7 mouse cellular contexts compared by ENCODE assay signal in genomic region chr17:29238421-29238945, GRCm38 (mm10). TPM values are rescaled to one million over a fixed set of nuclear protein-coding genes. Genes with fewer than 3 reads are reported as not detected.
DNase-seq lines count a peak whose midpoint lies in the region; ATAC-seq lines count a peak whose summit lies in the region.

No protein-coding gene starts in this region.

- H3K4me2 ChIP-seq in embryonic facial prominence, embryonic 12.5 days (replicated peaks) = peak overlapping the region; percentile 100
- H3K4me2 ChIP-seq in midbrain, embryonic 12.5 days (replicated peaks) = peak overlapping the region; percentile 100

- intact Hi-C loops in left cerebral cortex, postnatal 36 days (cut with DNase I) = no loop called here

- peak; percentile 26 to 34 for DNase-seq in left cerebral cortex, postnatal 36 days (ENCODE audit: low spot score in 2 of 2)
- DNase-seq in left cerebral cortex, adult 9 months (ENCODE audit: low spot score in 2 of 2) = no peak
- DNase-seq in hindbrain, embryonic 10.5 days (ENCODE audit: low spot score) = peak; percentile 27
- no peak for DNase-seq in urinary bladder, postnatal 10 days (ENCODE audit: low spot score)

- WGBS in embryonic facial prominence, embryonic 12.5 days = 2% methylated on average over 23 of the region's 23 CpGs
- 4% methylated on average over 23 of the region's 23 CpGs for WGBS in hindbrain, embryonic 10.5 days
- WGBS in midbrain, embryonic 12.5 days = 4% methylated on average over 18 of the region's 23 CpGs

- peaks cover 19% of the 10 kb centered on the region for H3K4me1 ChIP-seq in embryonic facial prominence, embryonic 12.5 days
- H3K4me1 ChIP-seq in hindbrain, embryonic 10.5 days (replicated peaks) = peaks cover 47% of the 10 kb centered on the region
- H3K4me1 ChIP-seq in midbrain, embryonic 12.5 days = peaks cover 32% of the 10 kb centered on the region

- H3K36me3 ChIP-seq in embryonic facial prominence, embryonic 12.5 days = no peaks in the 10 kb centered on the region
- H3K36me3 ChIP-seq in hindbrain, embryonic 10.5 days = no peaks in the 10 kb centered on the region
- H3K36me3 ChIP-seq in midbrain, embryonic 12.5 days = no peaks in the 10 kb centered on the region

- H3K9ac ChIP-seq in embryonic facial prominence, embryonic 12.5 days = peak overlapping the region; percentile 52
- H3K9ac ChIP-seq in midbrain, embryonic 12.5 days (replicated peaks) = peak overlapping the region; percentile 55

- H3K9me3 ChIP-seq in embryonic facial prominence, embryonic 12.5 days = no peaks in the 10 kb centered on the region
- H3K9me3 ChIP-seq in hindbrain, embryonic 10.5 days = no peaks in the 10 kb centered on the region
- H3K9me3 ChIP-seq in midbrain, embryonic 12.5 days = no peaks in the 10 kb centered on the region

- no peak overlapping the region for H3K27ac ChIP-seq in embryonic facial prominence, embryonic 12.5 days
- peak overlapping the region; percentile 82 for H3K27ac ChIP-seq in hindbrain, embryonic 10.5 days
- peak overlapping the region; percentile 20; the same call in 1 of the 2 replicates for H3K27ac ChIP-seq in midbrain, embryonic 12.5 days (replicated peaks)

- no peak for ATAC-seq in embryonic facial prominence, embryonic 12.5 days (ENCODE audit: insufficient number of reproducible peaks, insufficient read depth, low FRiP score, low TSS enrichment)
- 0 out of 2 replicates have a peak, but pooled peaks have one; percentile 23 for ATAC-seq in midbrain, embryonic 12.5 days (ENCODE audit: low FRiP score, low read depth)
- no peak for ATAC-seq in erythroid progenitor cell, adult 5-6 weeks (replicated peaks; ENCODE audit: low FRiP score, poor library complexity, severe bottlenecking)

- H3K4me3 ChIP-seq in embryonic facial prominence, embryonic 12.5 days = peak overlapping the region; percentile 65
- peak overlapping the region; percentile 70 for H3K4me3 ChIP-seq in hindbrain, embryonic 10.5 days
- peak overlapping the region; percentile 62 for H3K4me3 ChIP-seq in midbrain, embryonic 12.5 days

- peaks cover 38% of the 10 kb centered on the region for H3K27me3 ChIP-seq in embryonic facial prominence, embryonic 12.5 days
- H3K27me3 ChIP-seq in hindbrain, embryonic 10.5 days (ENCODE audit: insufficient read depth, poor library complexity, severe bottlenecking) = peaks cover 77% of the 10 kb centered on the region
- H3K27me3 ChIP-seq in midbrain, embryonic 12.5 days = peaks cover 63% of the 10 kb centered on the region

RNA-seq across cellular contexts. Expression of gene Cpne5, which starts 0.5 kb away (rescaled TPM):
- 100 to 1,000 TPM; 146 to 155 TPM for total RNA-seq in left cerebral cortex, postnatal 36 days (2021)
- polyA plus RNA-seq in embryonic facial prominence, embryonic 12.5 days (2016; fragmentation: Nextera tagmentation; extraction: Ambion mirVana) = 11.9 and 13.5 TPM in 2 replicates
- 3.0 and 5.6 TPM in 2 replicates for polyA plus RNA-seq in hindbrain, embryonic 10.5 days (2016; fragmentation: Nextera tagmentation; extraction: Ambion mirVana)
- polyA plus RNA-seq in midbrain, embryonic 12.5 days (2016; fragmentation: Nextera tagmentation; extraction: Ambion mirVana) = 12.6 and 14.4 TPM in 2 replicates
- not detected in 2 replicates for total RNA-seq in erythroid progenitor cell, adult 5-6 weeks (2015; ENCODE audit: low replicate concordance)
- total RNA-seq in erythroid progenitor cell, adult 5-6 weeks (2017; ENCODE audit: low replicate concordance) = 0.13 TPM in 1 of 2 replicates, not detected in the other

RNA-seq across cellular contexts. Expression of gene Ppil1, which starts 25.5 kb away (rescaled TPM):
- total RNA-seq in left cerebral cortex, postnatal 36 days (2021) = 10 to 100 TPM; 16.7 to 19.0 TPM
- polyA plus RNA-seq in embryonic facial prominence, embryonic 12.5 days (2016; fragmentation: Nextera tagmentation; extraction: Ambion mirVana) = 154 and 162 TPM in 2 replicates
- 173 and 211 TPM in 2 replicates for polyA plus RNA-seq in hindbrain, embryonic 10.5 days (2016; fragmentation: Nextera tagmentation; extraction: Ambion mirVana)
- 124 and 129 TPM in 2 replicates for polyA plus RNA-seq in midbrain, embryonic 12.5 days (2016; fragmentation: Nextera tagmentation; extraction: Ambion mirVana)
- 43.6 TPM in 2 replicates for total RNA-seq in erythroid progenitor cell, adult 5-6 weeks (2015; ENCODE audit: low replicate concordance)
- total RNA-seq in erythroid progenitor cell, adult 5-6 weeks (2017; ENCODE audit: low replicate concordance) = 13.3 and 27.9 TPM in 2 replicates

RNA-seq across cellular contexts. Expression of gene BC004004, which starts 30.1 kb away (rescaled TPM):
- 10 to 100 TPM; 78.1 to 94.7 TPM for total RNA-seq in left cerebral cortex, postnatal 36 days (2021)
- polyA plus RNA-seq in embryonic facial prominence, embryonic 12.5 days (2016; fragmentation: Nextera tagmentation; extraction: Ambion mirVana) = 54.9 and 56.5 TPM in 2 replicates
- 58.7 and 68.6 TPM in 2 replicates for polyA plus RNA-seq in hindbrain, embryonic 10.5 days (2016; fragmentation: Nextera tagmentation; extraction: Ambion mirVana)
- polyA plus RNA-seq in midbrain, embryonic 12.5 days (2016; fragmentation: Nextera tagmentation; extraction: Ambion mirVana) = 71.7 and 73.7 TPM in 2 replicates
- 24.7 and 32.8 TPM in 2 replicates for total RNA-seq in erythroid progenitor cell, adult 5-6 weeks (2015; ENCODE audit: low replicate concordance)
- total RNA-seq in erythroid progenitor cell, adult 5-6 weeks (2017; ENCODE audit: low replicate concordance) = 29.2 and 38.0 TPM in 2 replicates

Comparison
In these comparisons a context has a peak if more than half of its experiments do, and no peak if none do; other contexts are left out.
1. DNase-seq: peak in left cerebral cortex, postnatal 36 days (2 of 2) and hindbrain, embryonic 10.5 days (single experiment); none in left cerebral cortex, adult 9 months (0 of 2) and urinary bladder, postnatal 10 days (single experiment).
2. Peak in every context shown above with its lines, with median percentiles within 50 percentile points of each other: H3K4me3 ChIP-seq.